Mouse (Mus musculus): ENCODE results near the gene Plppr2. TPM values are rescaled to one million over a fixed set of nuclear protein-coding genes. Genes with fewer than 3 reads are reported as not detected.

Gene Plppr2
- polyA plus RNA-seq, 2 experiments from 2014 or later = 0.28 to 0.90 TPM

GRCm38 (mm10) chr9:21962010-21962409, 25.2 kb downstream of the Plppr2 start:
- ATAC-seq = peak; percentile 34

DNA sequence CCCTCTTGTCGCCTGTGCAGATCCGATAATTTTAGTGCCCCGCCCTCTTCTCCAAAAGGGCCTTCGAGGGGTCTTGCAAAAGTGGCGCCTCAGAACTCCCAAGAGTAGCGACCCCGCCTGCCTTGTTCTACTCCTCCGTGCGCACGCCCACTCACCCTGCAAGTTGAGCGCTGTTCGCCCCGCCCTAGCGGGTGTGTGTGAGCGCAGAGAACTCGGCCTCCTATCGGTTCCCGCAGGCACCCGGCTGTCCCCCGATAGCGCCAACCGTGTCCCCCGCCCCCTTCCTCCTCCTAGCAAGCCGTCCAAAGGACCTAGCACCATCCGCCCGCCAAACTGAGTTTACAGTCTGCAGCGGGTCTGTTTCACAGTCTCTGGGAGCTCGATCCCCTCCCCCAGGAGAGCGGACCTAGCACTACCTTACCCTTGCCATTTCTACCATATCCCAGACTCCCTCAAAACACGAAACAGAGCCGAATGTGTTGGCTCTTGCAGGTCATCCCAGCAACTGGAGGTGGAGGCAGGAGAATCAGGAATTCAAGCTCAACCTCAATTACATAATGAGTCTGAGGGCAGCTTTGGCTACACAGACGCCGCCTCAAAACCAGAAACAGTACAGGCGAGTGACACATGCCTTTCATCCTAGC, 25.7 kb downstream of the Plppr2 start:
- peak; percentile 81 for ATAC-seq

- ATAC-seq = no peak
Measured at GRCm38 (mm10) chr9:21963417-21963816, 26.6 kb downstream of the Plppr2 start, which contains the start of gene Epor. Gene Epor (minus strand): TSS chr9:21963506.

DNA sequence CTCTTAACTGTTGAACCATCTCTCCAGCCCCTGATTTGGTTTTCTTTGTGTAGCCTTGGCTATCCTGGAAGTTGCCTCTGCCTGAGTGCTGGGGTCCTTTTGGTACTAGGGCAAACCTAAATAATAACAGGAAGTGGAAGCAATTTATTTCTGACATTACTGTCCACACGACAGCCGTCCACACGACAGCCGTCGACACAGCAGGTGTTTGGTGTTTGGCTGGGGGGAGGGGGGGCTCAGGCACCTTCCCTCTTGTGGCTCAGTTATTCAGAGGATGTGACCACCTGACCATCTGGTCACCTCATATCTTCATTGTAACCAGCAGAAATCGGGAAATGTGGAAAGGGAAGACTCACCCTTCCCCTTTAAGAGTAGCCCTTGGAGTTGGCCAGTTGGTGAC, 32.0 kb downstream of the Plppr2 start:
- no peak for ATAC-seq

- no peak for ATAC-seq
Measured at GRCm38 (mm10) chr9:21969304-21969703, 32.5 kb downstream of the Plppr2 start.

GRCm38 (mm10) chr9:21976626-21977175, 39.9 kb downstream of the Plppr2 start:
- ATAC-seq = no peak

GRCm38 (mm10) chr9:21977331-21977730, 40.5 kb downstream of the Plppr2 start:
- ATAC-seq = no peak

DNA sequence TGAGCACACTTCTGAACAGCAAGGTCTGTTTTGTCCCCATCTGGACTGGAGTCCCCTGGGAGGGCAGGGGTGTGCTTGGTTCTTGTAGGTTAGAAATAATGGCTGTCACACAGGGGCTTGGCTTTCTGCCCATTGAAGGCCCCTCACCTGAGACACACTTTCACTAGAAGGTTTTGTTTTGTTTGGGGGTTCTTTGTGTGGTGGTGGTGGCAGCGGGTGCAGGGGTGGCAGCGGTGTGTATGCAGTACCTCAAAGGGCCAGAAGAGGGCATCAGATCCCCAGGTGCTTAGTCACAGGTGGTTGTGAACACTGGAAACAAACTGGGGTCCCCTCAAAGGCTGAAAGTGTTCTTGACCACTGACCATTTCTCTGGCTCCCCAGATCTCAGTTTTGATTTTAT, 41.1 kb downstream of the Plppr2 start:
- ATAC-seq = no peak

GRCm38 (mm10) chr9:21978398-21979128, 41.7 kb downstream of the Plppr2 start:
- no peak for ATAC-seq

DNA sequence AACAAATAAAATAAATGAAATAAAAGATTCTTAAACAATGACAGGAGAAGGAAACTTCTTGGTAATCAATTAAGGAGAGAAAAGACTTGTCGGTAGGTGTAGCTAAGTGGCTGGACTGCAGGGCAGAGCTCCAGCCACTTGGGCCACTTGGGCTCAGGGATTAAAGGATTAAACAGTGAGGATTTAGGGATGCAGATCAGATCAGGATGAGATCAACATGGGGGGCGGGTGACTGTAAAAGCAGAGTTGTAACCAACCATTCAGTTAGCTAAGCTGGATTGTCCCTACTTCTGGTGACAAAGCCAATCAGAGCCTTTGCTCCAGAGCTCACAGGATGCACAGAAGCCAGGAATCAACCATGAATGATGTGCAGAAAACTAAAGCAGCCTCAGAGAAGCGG, 47.1 kb downstream of the Plppr2 start:
- no peak for ATAC-seq

- no peak for ATAC-seq
Measured at GRCm38 (mm10) chr9:21987592-21988342, 50.9 kb downstream of the Plppr2 start.

GRCm38 (mm10) chr9:21988421-21989101, 51.7 kb downstream of the Plppr2 start:
- no peak for ATAC-seq

DNA sequence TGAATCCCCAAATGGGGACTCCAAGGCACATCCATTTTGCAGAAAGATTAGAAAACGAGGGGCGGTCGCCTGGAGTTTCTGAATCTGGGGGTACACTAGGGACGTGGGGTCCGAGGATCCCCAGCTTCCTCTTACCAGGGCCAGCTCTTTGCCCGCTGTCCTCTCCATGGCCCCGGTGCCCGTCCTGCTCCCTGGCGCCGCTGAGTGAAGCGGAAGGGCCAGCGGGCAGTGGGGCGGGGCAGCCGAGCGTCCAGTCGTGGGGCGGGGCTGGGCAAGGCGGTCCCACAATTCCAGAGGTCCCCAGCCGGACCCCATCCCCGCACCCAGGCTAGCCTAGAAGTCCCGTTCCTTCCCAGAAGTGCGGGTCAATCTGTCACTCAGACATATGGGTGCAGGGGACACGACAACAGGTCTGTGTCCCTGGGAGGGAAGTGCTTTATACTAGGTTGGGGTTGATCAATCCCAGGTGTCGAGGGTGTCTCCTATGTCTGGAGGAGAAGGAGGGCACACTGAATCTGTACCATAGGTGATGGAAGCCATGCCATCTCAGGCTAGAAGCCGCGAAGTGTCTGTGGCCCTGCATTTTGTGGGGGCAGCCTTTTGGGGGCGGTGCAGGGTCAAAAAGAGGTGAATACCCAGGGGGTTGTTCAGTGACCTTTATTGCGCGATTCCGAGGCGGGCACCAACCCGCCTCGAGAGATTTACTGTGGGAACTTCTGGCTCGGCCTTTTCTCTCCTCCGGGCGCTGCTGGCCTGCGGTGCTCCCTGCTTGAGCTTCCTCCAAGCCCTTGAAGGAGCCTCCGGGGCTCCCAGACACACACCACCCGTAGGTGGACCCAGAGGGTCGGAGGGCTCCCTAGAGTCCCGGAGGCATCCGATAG, 52.6 kb downstream of the Plppr2 start, which contains the start of gene Rgl3:
TSS of gene Rgl3 (minus strand) at position 217 of the 881 bp plus-strand sequence.
- no peak for ATAC-seq

DNA sequence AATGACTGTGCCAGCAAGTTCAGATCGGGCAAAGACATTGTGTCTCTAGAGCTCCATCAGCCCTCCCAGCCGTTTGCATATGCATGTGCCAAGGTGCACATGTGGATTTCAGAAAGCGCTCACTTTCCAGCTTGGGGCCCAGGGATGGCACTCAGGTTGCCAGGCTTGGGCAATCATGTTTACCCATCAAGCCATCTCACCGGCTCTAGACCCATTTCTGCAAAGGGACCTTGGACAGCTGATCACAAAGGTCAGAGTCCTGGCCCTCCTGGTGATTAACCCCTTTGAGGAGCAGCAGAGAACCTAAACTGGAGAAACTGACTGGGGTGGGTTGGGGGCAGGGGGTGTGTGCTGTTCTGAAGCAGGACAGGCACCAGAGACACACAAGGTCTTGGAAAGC, 55.4 kb downstream of the Plppr2 start:
- ATAC-seq = no peak

DNA sequence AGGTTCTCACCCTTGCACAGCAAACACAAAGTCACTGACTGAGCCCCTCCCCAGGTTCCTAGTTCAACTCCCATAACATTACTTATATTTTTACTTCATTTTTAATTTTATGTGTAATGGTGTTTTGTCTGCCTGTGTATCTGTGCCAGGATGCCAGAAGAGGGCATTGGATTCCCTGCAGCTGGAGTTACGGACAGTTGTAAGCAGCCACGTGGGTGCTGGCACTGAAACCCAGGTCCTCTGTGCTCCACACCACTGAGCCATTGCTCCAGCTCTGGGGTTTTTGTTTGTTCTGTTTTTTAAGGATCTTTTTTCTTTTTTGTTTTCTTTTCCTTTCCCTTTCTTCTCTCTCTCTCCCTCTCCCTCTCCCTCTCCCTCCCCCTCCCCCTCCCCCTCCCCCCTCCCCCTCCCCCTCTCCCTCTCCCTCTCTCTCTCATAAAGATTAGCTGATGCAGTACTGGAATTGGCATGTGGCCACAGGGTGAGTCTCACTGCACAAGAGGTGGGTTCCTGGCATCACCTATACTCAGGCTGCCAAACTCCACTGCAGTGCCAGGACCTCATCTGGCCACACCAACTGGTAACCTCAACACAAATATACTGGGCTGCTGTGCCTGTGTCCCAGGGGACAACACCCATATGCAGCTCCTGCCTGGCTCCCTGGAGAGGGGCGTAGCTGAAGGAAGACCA, 59.5 kb downstream of the Plppr2 start:
- no peak for ATAC-seq

Other genes starting within 250 kb of the Plppr2 start
- 10 to 100 TPM; 17.9 to 42.0 TPM for gene Ldlr, start 213.6 kb upstream of the Plppr2 start, polyA plus RNA-seq (2017; shearing (Covaris generic))
- 10 to 100 TPM in 1 of 2 experiments, 1 to 10 TPM in 1; 6.5 to 13.5 TPM for gene Spc24, start 176.7 kb upstream of the Plppr2 start, polyA plus RNA-seq (2017; shearing (Covaris generic))
- not detected for gene Kank2, start 138.3 kb upstream of the Plppr2 start, polyA plus RNA-seq (2017; shearing (Covaris generic))
- not detected for gene Angptl8, start 101.5 kb upstream of the Plppr2 start, polyA plus RNA-seq (2017; shearing (Covaris generic))
- gene Dock6, start 84.4 kb upstream of the Plppr2 start, polyA plus RNA-seq (2017; shearing (Covaris generic)) = 1 to 10 TPM in 1 of 2 experiments, under 1 TPM in 1; 0.61 to 1.4 TPM
- 10 to 100 TPM in 1 of 2 experiments, 1 to 10 TPM in 1; 8.4 to 11.3 TPM for gene Rab3d, start 18.8 kb upstream of the Plppr2 start, polyA plus RNA-seq (2017; shearing (Covaris generic))
- gene Ccdc159, start 9.6 kb upstream of the Plppr2 start, polyA plus RNA-seq (2017; shearing (Covaris generic)) = under 1 TPM in 1 of 2 experiments, not detected in 1; 0.94 TPM
- gene Tmem205, start 9.5 kb upstream of the Plppr2 start, polyA plus RNA-seq (2017; shearing (Covaris generic)) = 1 to 10 TPM; 8.0 to 8.7 TPM
- 10 to 100 TPM in 1 of 2 experiments, 1 to 10 TPM in 1; 3.2 to 13.5 TPM for gene Swsap1, start 18.7 kb downstream of the Plppr2 start, polyA plus RNA-seq (2017; shearing (Covaris generic))
- gene Epor, start 26.5 kb downstream of the Plppr2 start, polyA plus RNA-seq (2017; shearing (Covaris generic)) = not detected
- not detected for gene Rgl3, start 52.4 kb downstream of the Plppr2 start, polyA plus RNA-seq (2017; shearing (Covaris generic))
- gene Ccdc151, start 65.6 kb downstream of the Plppr2 start, polyA plus RNA-seq (2017; shearing (Covaris generic)) = not detected
- gene Prkcsh, start 65.8 kb downstream of the Plppr2 start, polyA plus RNA-seq (2017; shearing (Covaris generic)) = 10 to 100 TPM; 31.5 to 37.6 TPM
- gene Elavl3, start 115.0 kb downstream of the Plppr2 start, polyA plus RNA-seq (2017; shearing (Covaris generic)) = under 1 TPM in 1 of 2 experiments, not detected in 1; 0.07 TPM
- gene Gm49318, start 134.2 kb downstream of the Plppr2 start, polyA plus RNA-seq (2017; shearing (Covaris generic)) = not detected
- 1 to 10 TPM; 4.7 to 7.3 TPM for gene Zfp653, start 134.3 kb downstream of the Plppr2 start, polyA plus RNA-seq (2017; shearing (Covaris generic))
- 10 to 100 TPM; 35.8 to 55.9 TPM for gene Ecsit, start 148.4 kb downstream of the Plppr2 start, polyA plus RNA-seq (2017; shearing (Covaris generic))
- gene Cnn1, start 162.2 kb downstream of the Plppr2 start, polyA plus RNA-seq (2017; shearing (Covaris generic)) = under 1 TPM in 1 of 2 experiments, not detected in 1; 0.22 TPM
- 10 to 100 TPM; 76.4 to 95.1 TPM for gene Elof1, start 180.1 kb downstream of the Plppr2 start, polyA plus RNA-seq (2017; shearing (Covaris generic))
- gene Acp5, start 198.7 kb downstream of the Plppr2 start, polyA plus RNA-seq (2017; shearing (Covaris generic)) = 100 to 1,000 TPM; 221 to 282 TPM
- 10 to 100 TPM; 45.4 to 48.7 TPM for gene Pigyl, start 219.8 kb downstream of the Plppr2 start, polyA plus RNA-seq (2017; shearing (Covaris generic))